Mouse (Mus musculus) fat pad, adult 2 months (tissue): ENCODE measurements around the gene Sphk1.

ENCODE experiments used
- DNase-seq: peaks from one replicate; pipeline ENCODE4 v3.0.0-alpha.2; 2011; ENCODE audit warnings: low read depth, low spot score; ENCODE audit errors: extremely low read depth

Gene Sphk1

DNA sequence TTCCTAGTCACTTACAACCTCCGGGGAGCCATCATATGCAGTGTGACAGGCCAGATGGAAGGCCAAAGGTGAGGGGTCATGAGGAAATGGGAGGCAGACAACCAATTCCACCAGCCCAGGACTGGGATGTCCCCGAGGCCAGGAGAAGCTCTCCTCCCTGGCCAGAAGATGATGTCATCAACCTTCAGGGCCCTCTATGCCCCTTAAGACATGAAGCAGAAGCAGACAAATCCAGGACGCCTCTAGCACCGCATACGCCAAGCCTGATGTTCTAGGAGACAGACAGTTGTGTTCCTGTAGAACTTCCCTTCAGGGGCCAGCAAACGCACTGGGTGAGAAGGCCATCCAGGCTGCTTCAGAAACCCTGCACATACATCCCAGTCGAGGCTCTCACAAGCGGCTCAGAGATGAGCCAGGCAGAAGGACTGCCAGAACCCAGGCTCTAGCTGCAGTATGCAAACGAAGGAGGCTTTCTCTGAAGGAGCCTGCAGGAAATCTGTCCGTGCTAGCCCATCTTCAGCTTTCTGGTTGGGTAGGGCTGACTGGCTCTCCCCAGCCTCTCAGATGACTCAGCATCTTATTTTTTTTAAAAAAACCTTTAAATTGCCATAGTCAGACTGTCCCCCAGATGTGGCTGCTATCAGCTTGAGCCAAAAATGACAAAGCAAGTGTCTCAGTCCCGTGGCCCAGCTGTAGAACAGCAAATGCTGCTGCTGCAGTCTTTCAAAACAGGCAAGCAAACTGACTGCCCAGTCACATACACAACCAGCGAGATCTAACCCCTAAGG lies 42.2 kb downstream of the Sphk1 start:
- DNase-seq: no peak

- no peak for DNase-seq
These were observed 43.8 kb downstream of the Sphk1 start for GRCm38 (mm10) chr11:116574486-116574885.

- no peak for DNase-seq
These were observed 44.3 kb downstream of the Sphk1 start for GRCm38 (mm10) chr11:116574982-116575381.

DNA sequence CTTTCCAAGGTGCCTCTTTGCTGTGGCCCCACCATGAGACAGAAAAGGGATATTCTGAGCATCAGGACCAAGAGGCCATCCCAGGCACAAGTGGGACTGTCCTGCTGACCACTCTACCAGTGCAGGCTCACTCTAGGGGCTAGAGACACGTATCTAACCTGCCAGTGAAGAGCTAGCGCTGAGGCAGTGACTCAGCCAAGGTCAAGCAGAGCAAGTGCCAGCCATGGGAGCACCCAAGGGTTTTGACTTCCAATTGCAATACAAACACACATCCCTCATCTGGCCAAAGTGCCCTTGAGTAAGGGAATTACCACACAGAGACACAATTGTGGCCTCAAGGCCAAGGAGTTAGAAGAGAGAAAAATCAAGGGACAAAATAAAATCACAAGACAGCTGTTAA lies 44.7 kb downstream of the Sphk1 start:
- DNase-seq: no peak

DNA sequence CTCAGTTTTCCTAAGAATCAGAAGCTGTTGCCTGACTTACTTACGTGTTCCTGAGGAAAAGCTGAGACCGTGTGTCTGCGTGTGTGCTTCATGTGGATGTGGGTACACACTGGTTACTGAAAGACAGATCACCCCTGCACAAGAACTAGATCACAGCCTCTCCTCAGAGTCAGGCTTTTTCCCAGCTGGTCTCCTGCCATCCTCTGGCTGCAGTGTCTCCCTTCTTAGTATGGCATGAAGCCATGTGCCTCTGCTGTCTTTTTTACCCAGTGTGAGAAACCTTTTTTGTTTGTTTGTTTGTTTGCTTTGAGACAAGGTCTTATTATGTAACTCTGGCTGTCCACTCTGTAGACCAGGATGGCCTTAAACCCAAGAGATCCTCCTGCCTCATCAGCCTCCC lies 48.6 kb downstream of the Sphk1 start:
- DNase-seq: no peak

- no peak for DNase-seq
These were observed 49.4 kb downstream of the Sphk1 start for GRCm38 (mm10) chr11:116580031-116580652.

DNA sequence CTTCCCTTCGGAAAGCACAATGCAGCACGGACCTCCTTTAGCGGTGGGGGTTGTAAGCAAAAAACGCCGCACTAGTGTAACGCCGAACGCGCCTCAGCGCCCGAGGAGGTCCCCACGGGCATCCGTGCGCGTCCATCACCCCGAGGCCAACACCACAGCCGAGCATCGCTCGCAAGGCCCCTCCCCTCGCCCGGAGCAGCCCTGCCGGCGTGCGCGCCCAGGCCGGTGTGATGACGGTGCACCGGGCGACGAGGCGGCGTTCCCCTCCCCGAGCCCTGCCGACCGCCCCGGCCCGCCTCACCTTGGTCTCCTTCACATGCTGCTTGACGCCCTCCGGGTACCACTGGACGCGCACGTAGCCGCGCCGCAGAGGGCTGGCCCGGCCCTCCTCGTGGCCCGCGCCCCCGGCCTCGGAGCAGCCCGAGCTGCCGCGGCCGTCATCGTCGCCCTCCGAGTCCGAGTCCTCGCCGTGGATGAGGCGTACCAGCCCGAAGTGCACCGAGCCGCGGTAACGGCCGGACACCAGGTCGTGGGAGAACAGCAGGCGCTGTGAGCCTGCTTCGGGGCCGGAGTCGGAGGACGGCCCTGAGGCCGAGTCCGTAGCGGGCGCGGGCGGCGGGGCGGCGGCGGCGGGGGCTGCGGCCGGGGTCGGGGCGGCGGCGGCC lies 50.1 kb downstream of the Sphk1 start:
- no peak for DNase-seq

GRCm38 (mm10) chr11:116581376-116581814 lies 50.7 kb downstream of the Sphk1 start, which contains the start of gene Ube2o:
Ube2o (minus strand) TSS chr11:116581447.
- no peak for DNase-seq

DNA sequence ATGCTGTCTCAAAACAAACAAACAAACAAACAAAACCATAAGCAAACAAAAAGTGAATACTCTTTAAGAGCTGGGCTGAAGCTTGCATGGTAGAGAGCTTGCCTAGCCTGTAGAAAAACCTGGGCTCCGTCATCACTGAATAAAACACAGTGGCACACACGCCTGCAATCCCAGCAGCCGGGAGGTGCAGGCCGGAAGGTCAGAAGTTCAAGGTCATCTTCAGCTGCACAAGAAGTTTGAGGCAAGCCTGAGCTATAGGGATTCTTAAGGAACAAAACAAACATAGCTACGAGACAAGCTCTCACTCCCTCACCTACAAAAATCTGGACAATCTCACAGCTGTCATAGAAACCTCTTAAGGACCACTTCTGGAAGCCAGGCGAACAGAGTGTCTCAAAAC lies 55.0 kb downstream of the Sphk1 start:
- no peak for DNase-seq
